Mouse (Mus musculus): ENCODE measurements around the gene Zc3h4.

- no peak for TF ChIP-seq POLR2A (IDR thresholded peaks at IDR 0.05; ENCODE audit: control insufficient read depth, low read depth, low read length)
- TF ChIP-seq CTCF (IDR thresholded peaks at IDR 0.05; ENCODE audit: control insufficient read depth, insufficient read depth, insufficient replicate concordance, low read depth, low read length), result no peak
Measured at GRCm38 (mm10) chr7:16366669-16367068, 34.0 kb upstream of the Zc3h4 start.

All from testis, adult 2 months (tissue).